Mouse (Mus musculus) left cerebral cortex, adult 2 months (tissue): ENCODE measurements around the gene Erbb2. TPM values are rescaled to one million over a fixed set of nuclear protein-coding genes. Genes with fewer than 3 reads are reported as not detected.

Experiments
- DNase-seq, 2 experiments: peaks; one replicate each; pipeline ENCODE4 v3.0.0; 2021 to 2022; ENCODE audit warnings: low spot score in 2 of 2, mixed read lengths in 1 of 2; ENCODE audit errors: extremely low spot score in 1 of 2
- H3K27ac ChIP-seq: fragments of 200-600 bp; 2 replicates; pipeline ENCODE4 v1.8.1; 2022
- H3K4me3 ChIP-seq: fragments of 200-600 bp; 2 replicates; pipeline ENCODE4 v1.8.1; 2022
- CTCF ChIP-seq: fragments of 200-600 bp; IDR thresholded peaks from 2 replicates; pipeline ENCODE4 v1.8.1; 2022; ENCODE audit warnings: antibody characterized with exemption, mild to moderate bottlenecking, moderate library complexity
- intact Hi-C: fragments of 180-260 bp; cut with DNase I; formaldehyde crosslinking; loops from one replicate; pipeline ENCODE4 v1.15.1; 2025
- long read RNA-seq, 2 experiments: library from polyadenylated mRNA; stranded (forward); transcript quantifications; one replicate each; pipeline ENCODE4 v2.0.0; 2021; ENCODE audit warnings: borderline mapping rate in 2 of 2
- total RNA-seq, 2 experiments: library from RNA; stranded (reverse); gene quantifications; 2 replicates each; pipeline ENCODE4 v1.2.3; 2021

The Erbb2 gene
- 1 to 10 TPM; 1.8 to 1.9 TPM for total RNA-seq
- long read RNA-seq, experiment 1, full-length matches to known transcripts, result 7 of 10 reads
- long read RNA-seq, experiment 1, partial matches to known transcripts, result 0 of 10 reads
- long read RNA-seq, experiment 1, other reads (novel, unspliced or antisense), result 3 of 10 reads
- long read RNA-seq, experiment 2, full-length matches to known transcripts, result 3 of 3 reads
- long read RNA-seq, experiment 2, partial matches to known transcripts, result 0 of 3 reads
- long read RNA-seq, experiment 2, other reads (novel, unspliced or antisense), result 0 of 3 reads

DNA sequence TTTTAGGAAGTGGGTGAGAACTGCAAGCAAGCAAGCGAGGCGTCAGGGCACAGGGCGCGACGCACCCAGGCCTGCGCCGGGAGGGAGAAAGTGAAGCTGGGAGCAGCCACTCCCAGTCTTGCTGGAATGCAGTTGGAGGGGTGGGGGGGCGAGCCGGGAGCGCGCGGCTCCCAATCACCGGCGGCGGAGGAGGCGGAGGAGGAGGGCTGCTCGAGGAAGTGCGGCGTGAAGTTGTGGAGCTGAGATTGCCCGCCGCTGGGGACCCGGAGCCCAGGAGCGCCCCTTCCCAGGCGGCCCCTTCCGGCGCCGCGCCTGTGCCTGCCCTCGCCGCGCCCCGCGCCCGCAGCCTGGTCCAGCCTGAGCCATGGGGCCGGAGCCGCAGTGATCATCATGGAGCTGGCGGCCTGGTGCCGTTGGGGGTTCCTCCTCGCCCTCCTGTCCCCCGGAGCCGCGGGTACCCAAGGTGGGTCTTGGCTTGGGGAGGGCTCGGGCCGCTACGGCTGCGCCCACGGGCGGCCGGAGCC is at the start of gene Erbb2:
Erbb2 (plus strand) TSS at position 198 of the 524 bp plus-strand sequence.
- DNase-seq, result peak; percentile 26 to 41
- Histone ChIP-seq H3K27ac (no peak within 1 kb of the TSS), H3K4me3 (peak within 1 kb of the TSS; percentile 46)
- no peak for TF ChIP-seq CTCF
- intact Hi-C loops, result no loop called here

DNA sequence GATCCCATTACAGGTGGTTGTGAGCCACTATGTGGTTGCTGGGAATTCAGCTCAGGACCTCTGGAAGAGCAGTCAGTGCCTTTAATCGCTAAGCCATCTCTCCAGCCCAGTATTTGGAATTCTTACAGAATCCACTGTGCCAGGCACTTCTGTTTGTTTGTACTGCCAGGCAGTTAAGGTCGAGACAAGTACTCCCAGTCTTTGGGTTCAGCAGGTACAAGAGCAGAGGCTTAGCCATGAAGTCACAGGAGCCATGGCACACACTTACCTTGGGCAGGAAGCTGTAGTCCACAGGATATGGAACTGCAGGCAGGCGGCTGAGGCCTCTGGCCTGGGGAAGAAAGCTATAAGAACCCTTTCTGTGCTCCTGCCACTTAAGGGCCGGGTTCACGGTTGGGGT is 48.5 kb upstream of the Erbb2 start:
- TF ChIP-seq CTCF, result no peak
- DNase-seq, result no peak
- Histone ChIP-seq H3K4me3 (no peak overlapping the region), H3K27ac (no peak overlapping the region)
- intact Hi-C loops, result no loop called here

DNA sequence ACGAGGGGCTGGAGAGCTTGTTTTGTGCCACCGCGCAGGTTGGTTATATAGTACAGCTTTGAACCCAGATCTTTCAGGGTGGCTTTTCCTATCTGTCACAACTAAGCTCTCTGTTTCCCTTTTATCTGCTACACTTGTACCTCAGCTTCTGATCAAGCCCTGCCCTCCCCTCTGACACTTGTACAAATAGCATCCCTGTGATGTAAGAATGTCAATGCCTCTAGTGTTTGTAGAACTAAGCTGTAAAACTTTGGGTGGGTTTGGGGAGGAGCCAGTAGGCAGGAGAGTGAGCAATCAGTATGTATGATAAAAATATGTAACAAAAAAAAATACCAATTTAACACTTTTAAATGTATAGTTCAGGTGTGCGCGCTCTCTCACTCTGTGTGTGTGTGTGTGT is 47.9 kb upstream of the Erbb2 start:
- no peak overlapping the region for H3K27ac ChIP-seq
- intact Hi-C loops, result no loop called here
- no peak for TF ChIP-seq CTCF
- no peak for DNase-seq
- no peak overlapping the region for H3K4me3 ChIP-seq

DNA sequence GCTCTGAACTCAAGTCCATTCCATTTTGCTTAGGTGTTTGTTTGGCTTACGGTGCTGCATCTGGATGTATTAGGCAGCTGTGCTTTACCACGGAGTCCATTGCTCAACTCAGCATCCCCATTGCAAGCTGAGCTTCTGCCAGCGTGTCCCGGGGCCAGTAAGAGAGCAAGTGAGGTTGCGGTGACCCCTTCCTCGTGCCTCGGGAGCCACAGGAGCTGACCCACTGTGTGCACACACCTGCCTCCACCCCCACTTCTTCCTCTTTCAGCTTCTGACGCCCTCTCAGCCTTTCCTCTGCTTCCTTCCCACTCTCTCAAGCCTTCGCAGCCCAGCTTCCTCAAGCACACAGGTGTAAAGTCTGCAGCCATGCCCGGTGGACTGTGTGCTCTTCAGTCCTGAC is 46.0 kb upstream of the Erbb2 start:
- intact Hi-C loops, result no loop called here
- no peak overlapping the region for H3K4me3 ChIP-seq
- DNase-seq, result no peak
- no peak for TF ChIP-seq CTCF
- H3K27ac ChIP-seq, result peak overlapping the region; percentile 76

DNA sequence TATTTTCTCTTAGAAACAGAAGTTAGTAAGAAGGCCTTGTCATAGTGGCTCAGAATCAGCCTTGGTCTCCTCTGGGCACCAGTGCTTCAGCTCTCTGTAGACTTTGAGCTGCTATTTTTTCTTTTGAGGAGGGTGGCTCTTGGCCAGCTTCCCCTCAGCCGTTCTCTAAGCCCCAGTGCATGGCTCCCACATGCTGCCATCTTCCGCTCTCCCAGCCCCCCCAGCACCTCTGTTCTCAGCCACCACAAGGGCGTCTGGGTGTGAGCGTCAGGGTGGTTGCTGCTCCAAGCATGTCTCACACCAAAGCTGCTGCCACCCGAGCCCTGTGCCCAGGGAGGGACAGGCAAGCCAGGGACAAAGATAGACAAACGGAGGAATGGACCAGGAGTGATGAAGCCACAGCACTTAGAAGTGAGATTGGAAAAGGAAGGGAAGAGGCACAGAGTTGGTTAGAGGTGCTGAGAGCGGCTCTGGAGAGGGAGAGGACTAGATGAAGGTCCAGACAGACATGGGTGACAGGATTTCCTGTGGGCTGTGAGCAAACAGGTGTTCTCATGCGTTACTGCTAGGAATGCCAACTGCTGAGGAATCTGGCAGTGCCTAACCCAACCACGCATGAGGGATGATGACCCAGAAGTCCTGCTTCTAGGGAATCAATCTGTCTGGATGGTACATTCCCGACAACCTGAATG is 45.0 kb upstream of the Erbb2 start:
- intact Hi-C loops, result no loop called here
- TF ChIP-seq CTCF, result no peak
- Histone ChIP-seq H3K27ac (peak overlapping the region; percentile 76; the same call in 1 of the 2 replicates), H3K4me3 (no peak overlapping the region)
- no peak for DNase-seq

DNA sequence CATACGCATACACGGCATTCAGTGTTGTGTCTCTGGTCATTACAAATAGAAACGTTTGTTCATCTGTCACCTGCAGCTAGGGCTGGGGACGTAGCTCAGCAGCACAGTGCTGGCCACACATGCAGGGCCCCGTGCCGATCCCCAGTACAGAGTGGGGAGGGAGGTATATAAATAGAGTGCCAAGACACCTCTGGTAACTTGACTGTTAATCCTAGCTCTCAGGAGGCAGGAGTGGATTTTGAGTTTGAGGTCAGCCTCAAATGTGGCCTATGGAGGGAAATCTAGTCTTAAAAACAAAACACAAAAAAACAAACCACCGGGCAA is 44.4 kb upstream of the Erbb2 start:
- no peak for TF ChIP-seq CTCF
- no peak overlapping the region for H3K4me3 ChIP-seq
- intact Hi-C loops, result no loop called here
- H3K27ac ChIP-seq, result peak overlapping the region; percentile 76; the same call in 1 of the 2 replicates
- DNase-seq, result no peak

DNA sequence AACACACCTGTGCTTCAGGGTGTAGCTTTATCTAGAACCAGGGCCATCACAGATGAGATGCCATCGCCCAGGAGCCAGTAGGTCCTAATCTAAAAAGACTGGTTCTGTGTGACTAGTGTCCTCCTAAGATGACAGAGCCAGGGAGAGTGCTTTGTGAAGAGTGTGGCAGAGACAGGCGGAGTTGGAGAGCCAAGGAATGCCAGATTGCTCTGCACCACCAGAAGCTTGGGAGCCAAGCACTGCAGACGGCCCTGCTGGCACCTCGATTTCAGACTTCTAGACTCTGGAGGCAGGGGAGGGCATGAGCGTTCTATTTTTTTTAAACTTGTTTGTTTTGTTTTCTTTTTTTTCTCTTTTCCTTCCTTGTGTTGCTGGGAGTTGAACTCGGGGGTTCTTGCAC is 42.9 kb upstream of the Erbb2 start:
- TF ChIP-seq CTCF, result no peak
- no peak overlapping the region for H3K4me3 ChIP-seq
- H3K27ac ChIP-seq, result peak overlapping the region; percentile 29
- intact Hi-C loops, result no loop called here
- no peak for DNase-seq

DNA sequence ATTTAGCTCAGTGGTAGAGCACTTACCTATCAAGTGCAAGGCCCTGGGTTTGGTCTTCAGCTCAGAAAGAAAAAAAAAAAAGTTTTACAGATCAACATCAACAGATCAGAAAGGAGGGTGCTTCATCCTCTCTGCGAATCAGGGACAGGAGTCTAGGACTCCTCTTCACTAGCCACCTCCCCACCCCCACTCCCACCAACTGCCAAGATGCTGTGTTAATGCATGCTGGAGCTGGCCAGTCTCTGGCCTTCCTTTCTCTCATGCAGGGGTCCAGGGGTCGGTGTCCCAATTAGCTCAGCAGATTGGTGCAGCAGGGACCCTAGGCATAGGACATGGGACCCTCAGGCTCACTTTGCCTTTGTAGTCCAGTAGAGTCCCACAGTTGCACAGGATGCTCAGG is 41.7 kb upstream of the Erbb2 start:
- H3K27ac ChIP-seq, result 0 out of 2 replicates have a peak overlapping the region, but pooled peaks have one; percentile 26
- DNase-seq, result no peak
- TF ChIP-seq CTCF, result no peak
- intact Hi-C loops, result no loop called here
- H3K4me3 ChIP-seq, result no peak overlapping the region

DNA sequence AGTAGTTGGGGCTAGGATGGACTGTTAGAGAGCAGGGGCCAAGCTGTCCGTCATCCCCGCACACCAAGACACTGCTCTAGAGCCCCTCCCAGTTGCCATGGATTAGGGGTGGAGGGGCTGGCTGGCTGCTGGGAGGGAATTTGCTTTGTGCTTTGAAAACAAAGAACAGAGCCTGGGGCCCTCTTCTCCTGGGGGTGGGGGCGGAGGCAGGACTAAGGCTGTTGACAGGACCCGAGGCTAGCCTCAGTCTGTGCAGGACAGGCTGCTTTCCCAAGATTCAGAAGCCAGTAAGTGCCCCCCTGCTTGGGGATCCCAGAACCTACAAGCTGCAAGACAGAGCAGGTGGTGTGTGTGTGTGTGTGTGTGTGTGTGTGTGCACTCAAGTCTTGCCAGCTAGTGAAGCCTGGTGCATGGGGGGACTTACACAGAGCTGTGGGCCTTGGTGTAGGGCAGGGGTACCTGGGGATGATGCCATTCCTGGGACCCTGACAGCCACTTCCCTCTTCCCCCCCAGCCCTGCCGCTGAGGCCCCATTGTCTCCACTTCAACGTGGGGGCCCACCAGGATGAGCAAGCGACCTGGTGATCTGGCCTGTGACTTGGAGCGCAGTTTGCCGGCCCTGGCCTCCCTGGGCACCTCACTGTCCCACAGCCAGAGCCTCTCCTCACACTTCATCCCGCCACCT is 40.6 kb upstream of the Erbb2 start:
- intact Hi-C loops, result loop anchor here (1.0 kb wide), 1 partner anchor 29 kb away; no protein-coding TSS in a partner anchor
- H3K4me3 ChIP-seq, result no peak overlapping the region
- DNase-seq, result no peak
- no peak for TF ChIP-seq CTCF
- H3K27ac ChIP-seq, result peak overlapping the region; percentile 47; the same call in 1 of the 2 replicates

DNA sequence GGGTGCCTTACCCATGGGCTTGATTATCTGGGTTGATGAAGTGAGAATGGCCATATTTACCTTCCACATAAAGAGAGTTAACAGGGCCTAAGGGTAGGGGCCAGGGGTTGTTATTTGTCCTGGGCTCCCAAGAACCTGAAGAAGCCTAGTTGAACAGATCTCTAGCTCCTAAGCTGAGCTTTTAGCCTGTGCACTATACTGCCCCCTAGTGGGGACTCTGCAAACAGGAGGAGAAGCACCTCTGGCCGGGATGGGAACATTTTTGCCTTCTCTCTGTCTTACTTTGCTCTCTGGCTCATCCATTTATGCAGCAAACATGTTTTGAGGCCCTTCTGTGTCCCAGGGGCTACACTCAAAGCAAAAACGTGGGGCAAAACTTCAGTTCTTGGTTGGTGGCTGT is 39.9 kb upstream of the Erbb2 start:
- DNase-seq, result peak in 1 of 2 experiments; percentile 47
- Histone ChIP-seq H3K4me3 (no peak overlapping the region), H3K27ac (peak overlapping the region; percentile 32; the same call in 1 of the 2 replicates)
- intact Hi-C loops, result loop anchor here (1.0 kb wide), 1 partner anchor 30 kb away; no protein-coding TSS in a partner anchor
- peak; percentile 94 for TF ChIP-seq CTCF

DNA sequence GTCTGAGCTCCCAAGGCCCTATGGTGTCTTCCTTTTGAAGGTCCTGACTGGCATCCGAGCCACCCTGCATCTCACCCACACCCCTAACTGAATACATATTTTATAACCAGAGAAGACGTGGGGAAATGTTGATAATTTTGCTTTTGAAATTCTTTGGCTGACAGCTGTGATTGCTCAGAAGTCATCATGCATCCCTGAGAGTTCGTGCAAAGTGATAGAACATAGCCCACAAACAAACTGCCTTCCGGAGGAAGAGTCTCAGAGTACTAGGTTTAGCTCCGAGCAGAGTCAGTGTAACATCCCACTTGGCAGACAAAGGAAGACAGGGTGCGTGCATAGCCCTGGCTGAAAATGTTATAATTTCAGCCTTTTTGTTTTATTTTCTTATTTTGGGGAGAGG is 39.0 kb upstream of the Erbb2 start:
- intact Hi-C loops, result no loop called here
- no peak for DNase-seq
- H3K27ac ChIP-seq, result peak overlapping the region; percentile 32; the same call in 1 of the 2 replicates
- no peak overlapping the region for H3K4me3 ChIP-seq
- no peak for TF ChIP-seq CTCF

DNA sequence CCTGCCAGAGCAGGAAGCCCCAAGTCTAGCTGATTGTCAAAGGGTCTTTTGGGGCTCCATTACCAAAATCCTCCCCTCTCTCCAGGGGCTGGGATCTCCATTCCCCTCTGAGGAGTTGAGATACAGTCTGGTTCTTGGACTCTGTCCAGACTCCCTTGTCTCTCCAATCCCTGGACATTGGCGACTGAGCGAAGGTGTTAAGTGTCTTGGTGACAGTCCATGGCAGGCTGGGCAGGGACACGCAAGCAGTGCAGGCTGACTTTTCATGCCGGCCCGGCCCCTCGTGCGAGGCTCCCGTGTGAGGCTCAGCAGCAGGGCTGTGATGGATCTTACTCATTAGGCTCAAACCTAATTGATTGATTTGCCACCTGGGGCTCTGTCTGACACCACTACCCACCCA is 38.0 kb upstream of the Erbb2 start:
- no peak for TF ChIP-seq CTCF
- no peak for DNase-seq
- Histone ChIP-seq H3K4me3 (no peak overlapping the region), H3K27ac (no peak overlapping the region)
- intact Hi-C loops, result no loop called here
